Comparison of ENCODE assay signal across 28 mouse cellular contexts in the genomic region with DNA sequence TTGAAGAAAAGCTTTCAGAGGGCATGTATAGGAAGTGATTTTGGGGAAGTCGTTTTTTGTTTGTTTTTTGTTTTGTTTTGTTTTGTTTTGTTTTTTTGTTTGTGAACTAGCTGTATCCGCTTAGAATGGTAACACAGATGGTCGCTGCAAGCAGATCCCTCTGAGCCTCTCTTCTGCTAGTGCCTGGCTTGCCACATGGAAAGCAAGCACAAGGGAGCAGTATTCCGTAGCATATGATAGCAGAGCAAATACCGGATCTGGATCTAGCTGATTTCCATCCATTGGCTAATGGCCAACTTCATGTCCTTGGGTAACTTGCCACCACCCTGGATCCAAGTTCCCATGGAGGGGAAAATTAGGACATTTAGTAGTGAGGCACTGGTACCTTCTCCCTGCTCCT.
DNase-seq lines count a peak whose midpoint lies in the region; ATAC-seq and TF ChIP-seq lines count a peak whose summit lies in the region.
"Had no signal": no experiment of that assay in that cellular context is flagged by ENCODE, and none has a peak within 500 bp of the region (broad histone marks: within the 10 kb centered on the region; RNA-seq: fewer than 3 reads in every experiment).

No protein-coding gene starts in this region.

- H3K9ac ChIP-seq in hindbrain, postnatal 0 days (replicated peaks; ENCODE audit: low read length) = no peak overlapping the region
- no peak overlapping the region for H3K9ac ChIP-seq in hindbrain, embryonic 12.5 days
- H3K9ac ChIP-seq in lung, embryonic 14.5 days = no peak overlapping the region
- H3K9ac ChIP-seq: embryonic facial prominence, embryonic 12.5 days; heart, embryonic 13.5 days; hindbrain, embryonic 15.5 days; kidney, embryonic 15.5 days; limb, embryonic 13.5 days; liver, embryonic 12.5 days had no signal

- H3K9me3 ChIP-seq in hindbrain, postnatal 0 days (ENCODE audit: low read length) = no peaks in the 10 kb centered on the region
- no peaks in the 10 kb centered on the region for H3K9me3 ChIP-seq in hindbrain, embryonic 12.5 days (replicated peaks)
- H3K9me3 ChIP-seq in lung, embryonic 14.5 days (ENCODE audit: low read depth, low read length) = no peaks in the 10 kb centered on the region
- H3K9me3 ChIP-seq: embryonic facial prominence, embryonic 12.5 days; heart, embryonic 13.5 days; hindbrain, embryonic 15.5 days; kidney, embryonic 15.5 days; limb, embryonic 13.5 days; liver, embryonic 12.5 days had no signal

- no peaks in the 10 kb centered on the region for H3K4me1 ChIP-seq in hindbrain, postnatal 0 days (ENCODE audit: insufficient read depth, low read length)
- H3K4me1 ChIP-seq in hindbrain, embryonic 12.5 days = no peaks in the 10 kb centered on the region
- no peaks in the 10 kb centered on the region for H3K4me1 ChIP-seq in lung, embryonic 14.5 days (ENCODE audit: insufficient read depth)
- H3K4me1 ChIP-seq: embryonic facial prominence, embryonic 12.5 days; heart, embryonic 13.5 days; hindbrain, embryonic 15.5 days; kidney, embryonic 15.5 days; limb, embryonic 13.5 days; liver, embryonic 12.5 days had no signal

- H3K27me3 ChIP-seq in hindbrain, postnatal 0 days (ENCODE audit: insufficient read depth, low read length) = no peaks in the 10 kb centered on the region
- no peaks in the 10 kb centered on the region for H3K27me3 ChIP-seq in hindbrain, embryonic 12.5 days
- no peaks in the 10 kb centered on the region for H3K27me3 ChIP-seq in lung, embryonic 14.5 days (ENCODE audit: insufficient read depth, low read length)
- H3K27me3 ChIP-seq: embryonic facial prominence, embryonic 12.5 days; heart, embryonic 13.5 days; hindbrain, embryonic 15.5 days; kidney, embryonic 15.5 days; limb, embryonic 13.5 days; liver, embryonic 12.5 days; Patski had no signal

- DNase-seq in adrenal gland, postnatal 14 days = peak; percentile 6
- no peak for DNase-seq in adrenal gland, adult 18-20 months (ENCODE audit: low spot score in 2 of 2)
- peak; percentile 6 for DNase-seq in hindbrain, postnatal 0 days (ENCODE audit: low spot score)
- DNase-seq in lung, embryonic 14.5 days = peak; percentile 5
- no peak for DNase-seq in lung, postnatal 10 days
- no peak for DNase-seq in ovary, postnatal 10 days (ENCODE audit: low spot score)
- DNase-seq: cerebellum, adult 18-20 months; embryo, embryonic 11 days; gastrocnemius, postnatal 10 days; heart, postnatal 10 days; kidney, adult 18-20 months; kidney, postnatal 25 days; lung, adult 18-20 months; lung, postnatal 36 days; right cerebral cortex, adult 18-20 months; right cerebral cortex, postnatal 4 days; thymus, adult 2 months; thymus, postnatal 36 days had no signal

- no peak for ATAC-seq in hindbrain, postnatal 0 days
- ATAC-seq in hindbrain, embryonic 12.5 days (ENCODE audit: low FRiP score) = no peak
- ATAC-seq in lung, embryonic 14.5 days (ENCODE audit: insufficient read depth) = no peak
- ATAC-seq: liver, embryonic 12.5 days; midbrain, embryonic 16.5 days; Patski had no signal

- no peak overlapping the region for H3K4me3 ChIP-seq in hindbrain, postnatal 0 days (ENCODE audit: low read length)
- no peak overlapping the region for H3K4me3 ChIP-seq in hindbrain, embryonic 12.5 days
- no peak overlapping the region for H3K4me3 ChIP-seq in lung, embryonic 14.5 days (ENCODE audit: low read depth, low read length)
- H3K4me3 ChIP-seq: embryonic facial prominence, embryonic 12.5 days; heart, embryonic 13.5 days; hindbrain, embryonic 15.5 days; kidney, embryonic 15.5 days; limb, embryonic 13.5 days; liver, embryonic 12.5 days had no signal

- H3K4me2 ChIP-seq in hindbrain, postnatal 0 days (ENCODE audit: low read depth, low read length) = no peak overlapping the region
- H3K4me2 ChIP-seq in hindbrain, embryonic 12.5 days (replicated peaks) = no peak overlapping the region
- no peak overlapping the region for H3K4me2 ChIP-seq in lung, embryonic 14.5 days
- H3K4me2 ChIP-seq: embryonic facial prominence, embryonic 12.5 days; heart, embryonic 13.5 days; hindbrain, embryonic 15.5 days; kidney, embryonic 15.5 days; limb, embryonic 13.5 days; liver, embryonic 12.5 days; midbrain, embryonic 11.5 days had no signal

- no peak overlapping the region for H3K27ac ChIP-seq in hindbrain, postnatal 0 days
- no peak overlapping the region for H3K27ac ChIP-seq in hindbrain, embryonic 12.5 days
- no peak overlapping the region for H3K27ac ChIP-seq in lung, embryonic 14.5 days (ENCODE audit: low read depth)
- H3K27ac ChIP-seq: embryonic facial prominence, embryonic 12.5 days; heart, embryonic 13.5 days; hindbrain, embryonic 15.5 days; kidney, embryonic 15.5 days; limb, embryonic 13.5 days; liver, embryonic 12.5 days had no signal

- TF ChIP-seq CTCF in hindbrain, postnatal 0 days (IDR thresholded peaks at IDR 0.05; ENCODE audit: low read depth) = no peak
- TF ChIP-seq CTCF in lung, embryonic 14.5 days (IDR thresholded peaks at IDR 0.05; ENCODE audit: low read depth) = 0 out of 2 replicates have a peak, but pooled peaks have one; percentile 1

- 64% methylated on average over 5 of the region's 5 CpGs for WGBS in hindbrain, postnatal 0 days
- whole genome bisulfite sequencing in hindbrain, embryonic 12.5 days = 84% methylated on average over 5 of the region's 5 CpGs
- WGBS in lung, embryonic 14.5 days = 68% methylated on average over 5 of the region's 5 CpGs

- no peaks in the 10 kb centered on the region for H3K36me3 ChIP-seq in hindbrain, postnatal 0 days (ENCODE audit: insufficient read depth, low read length)
- H3K36me3 ChIP-seq in hindbrain, embryonic 12.5 days = no peaks in the 10 kb centered on the region
- no peaks in the 10 kb centered on the region for H3K36me3 ChIP-seq in lung, embryonic 14.5 days (ENCODE audit: insufficient read depth)
- H3K36me3 ChIP-seq: embryonic facial prominence, embryonic 12.5 days; heart, embryonic 13.5 days; hindbrain, embryonic 15.5 days; kidney, embryonic 15.5 days; liver, embryonic 12.5 days had no signal

Comparison
In these comparisons a context has a peak if more than half of its experiments do, and no peak if none do; other contexts are left out.
1. DNase-seq: peak in adrenal gland, postnatal 14 days (single experiment), hindbrain, postnatal 0 days (single experiment) and lung, embryonic 14.5 days (single experiment); none in adrenal gland, adult 18-20 months (0 of 2), lung, postnatal 10 days (single experiment) and ovary, postnatal 10 days (single experiment).